Mouse (Mus musculus): Measurements from ENCODE around the gene Plet1. TPM values are rescaled to one million over a fixed set of nuclear protein-coding genes. Genes with fewer than 3 reads are reported as not detected.

Plet1 gene
- polyA plus RNA-seq, 1 experiment from 2014 or later = 15.6 TPM

DNA sequence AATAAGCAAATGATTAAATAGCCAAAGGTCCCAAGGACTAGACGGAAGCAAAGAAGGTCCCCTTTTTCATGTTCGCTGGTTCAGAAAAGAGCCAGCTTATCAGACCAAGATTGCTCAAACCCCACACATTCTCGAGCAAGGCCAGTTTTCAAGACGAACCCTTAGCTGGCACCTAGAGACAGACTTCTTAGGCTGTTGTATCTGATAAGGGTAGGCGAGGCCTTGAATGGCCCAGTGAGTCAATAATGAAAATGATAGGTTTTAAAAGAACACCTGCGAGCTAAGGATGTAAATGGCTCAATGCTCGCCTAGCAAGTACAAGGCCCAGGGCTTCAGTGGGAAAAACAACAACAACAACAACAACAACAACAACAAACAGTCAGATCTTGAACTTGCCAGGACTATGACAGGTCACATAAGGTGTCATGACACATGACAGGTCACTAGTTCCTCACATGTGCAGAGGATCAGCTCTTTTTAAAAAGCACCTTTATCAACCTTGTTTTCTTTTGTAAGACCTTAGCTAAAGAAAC, 42.3 kb downstream of the Plet1 start:
- Histone ChIP-seq H3K4me1 (no peaks in the 10 kb centered on the region), H3K27me3 (no peaks in the 10 kb centered on the region), H3K4me2 (replicated peaks) (no peak overlapping the region), H3K9ac (no peak overlapping the region), H3K36me3 (no peaks in the 10 kb centered on the region), H3K9me3 (replicated peaks) (no peaks in the 10 kb centered on the region), H3K27ac (replicated peaks) (no peak overlapping the region), H3K4me3 (replicated peaks) (no peak overlapping the region)
- no peak for ATAC-seq (ENCODE audit: insufficient number of reproducible peaks, low FRiP score, low TSS enrichment, low read depth)
- 80% methylated on average over 7 of the region's 7 CpGs for WGBS

- Histone ChIP-seq H3K27ac (replicated peaks) (no peak overlapping the region), H3K27me3 (no peaks in the 10 kb centered on the region), H3K4me2 (replicated peaks) (no peak overlapping the region), H3K4me1 (no peaks in the 10 kb centered on the region), H3K36me3 (no peaks in the 10 kb centered on the region), H3K9me3 (replicated peaks) (no peaks in the 10 kb centered on the region), H3K9ac (no peak overlapping the region), H3K4me3 (replicated peaks) (no peak overlapping the region)
- WGBS = 49% methylated on average over 4 of the region's 4 CpGs
- ATAC-seq (ENCODE audit: insufficient number of reproducible peaks, low FRiP score, low TSS enrichment, low read depth) = no peak
Measured at GRCm38 (mm10) chr9:50537295-50537694, 43.0 kb downstream of the Plet1 start.

GRCm38 (mm10) chr9:50540170-50540569, 45.8 kb downstream of the Plet1 start:
- H3K9ac ChIP-seq = no peak overlapping the region
- H3K4me1 ChIP-seq = no peaks in the 10 kb centered on the region
- H3K36me3 ChIP-seq = no peaks in the 10 kb centered on the region
- H3K9me3 ChIP-seq (replicated peaks) = no peaks in the 10 kb centered on the region
- 66% methylated on average over 7 of the region's 7 CpGs for WGBS
- H3K4me3 ChIP-seq (replicated peaks) = no peak overlapping the region
- H3K27ac ChIP-seq (replicated peaks) = no peak overlapping the region
- H3K4me2 ChIP-seq (replicated peaks) = no peak overlapping the region
- no peak for ATAC-seq (ENCODE audit: insufficient number of reproducible peaks, low FRiP score, low TSS enrichment, low read depth)
- H3K27me3 ChIP-seq = no peaks in the 10 kb centered on the region

DNA sequence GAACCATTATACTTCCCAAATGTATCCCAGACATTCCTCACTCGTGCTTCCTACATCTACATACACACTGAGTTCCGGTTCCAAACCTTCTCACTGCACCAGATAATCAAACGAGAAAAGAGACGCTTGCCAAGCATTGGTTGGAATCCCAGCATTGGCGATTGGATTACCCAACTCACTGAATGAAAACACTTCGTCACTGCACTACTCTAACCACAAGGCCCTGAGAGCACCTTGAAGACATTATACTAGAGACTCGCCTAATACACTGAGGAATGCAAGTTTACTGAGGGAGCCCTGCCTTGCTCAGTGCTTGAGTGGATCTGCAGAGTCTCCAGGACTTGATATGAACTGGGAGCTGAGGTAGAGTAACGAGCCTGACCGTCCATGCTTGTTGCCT, 48.1 kb downstream of the Plet1 start:
- Histone ChIP-seq H3K27ac (replicated peaks) (no peak overlapping the region), H3K4me2 (replicated peaks) (no peak overlapping the region), H3K9ac (no peak overlapping the region), H3K4me1 (no peaks in the 10 kb centered on the region), H3K9me3 (replicated peaks) (no peaks in the 10 kb centered on the region), H3K4me3 (replicated peaks) (no peak overlapping the region), H3K27me3 (no peaks in the 10 kb centered on the region), H3K36me3 (no peaks in the 10 kb centered on the region)
- no peak for ATAC-seq (ENCODE audit: insufficient number of reproducible peaks, low FRiP score, low TSS enrichment, low read depth)
- WGBS = 51% methylated on average over 9 of the region's 9 CpGs

DNA sequence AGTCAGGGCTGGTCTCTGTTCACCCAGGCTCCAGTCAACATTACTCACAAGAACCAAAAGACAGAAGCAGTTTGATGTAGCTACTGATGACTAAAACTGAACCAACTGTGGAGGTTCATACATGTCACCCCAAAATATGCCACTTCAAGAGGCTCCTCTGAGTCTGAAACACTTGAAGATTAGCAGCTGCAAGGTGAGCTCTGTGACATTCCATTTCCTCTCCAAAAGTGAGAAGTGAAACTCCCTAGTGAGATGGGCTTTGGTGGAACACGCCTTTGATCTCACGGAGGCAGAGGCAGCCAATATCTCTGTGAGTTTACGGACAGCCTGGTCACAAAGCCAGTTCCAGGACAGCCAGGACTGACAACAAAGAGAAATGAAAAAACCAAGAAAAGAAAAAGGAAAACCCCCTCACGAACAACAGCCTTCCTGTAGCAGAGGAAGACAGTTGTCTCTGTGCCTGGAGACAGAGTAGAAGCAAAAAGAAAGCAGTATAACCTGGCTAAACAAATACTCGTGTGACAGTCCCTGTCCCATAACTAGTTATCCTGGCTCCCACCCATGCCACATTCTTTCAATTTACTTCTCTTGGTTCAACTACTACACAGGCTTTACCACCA, 53.6 kb downstream of the Plet1 start:
- Histone ChIP-seq H3K4me1 (no peaks in the 10 kb centered on the region), H3K36me3 (no peaks in the 10 kb centered on the region), H3K9ac (no peak overlapping the region), H3K27me3 (no peaks in the 10 kb centered on the region), H3K4me3 (replicated peaks) (no peak overlapping the region), H3K4me2 (replicated peaks) (no peak overlapping the region), H3K9me3 (replicated peaks) (no peaks in the 10 kb centered on the region), H3K27ac (replicated peaks) (no peak overlapping the region)
- 37% methylated on average over 5 of the region's 5 CpGs for WGBS
- no peak for ATAC-seq (ENCODE audit: insufficient number of reproducible peaks, low FRiP score, low TSS enrichment, low read depth)

DNA sequence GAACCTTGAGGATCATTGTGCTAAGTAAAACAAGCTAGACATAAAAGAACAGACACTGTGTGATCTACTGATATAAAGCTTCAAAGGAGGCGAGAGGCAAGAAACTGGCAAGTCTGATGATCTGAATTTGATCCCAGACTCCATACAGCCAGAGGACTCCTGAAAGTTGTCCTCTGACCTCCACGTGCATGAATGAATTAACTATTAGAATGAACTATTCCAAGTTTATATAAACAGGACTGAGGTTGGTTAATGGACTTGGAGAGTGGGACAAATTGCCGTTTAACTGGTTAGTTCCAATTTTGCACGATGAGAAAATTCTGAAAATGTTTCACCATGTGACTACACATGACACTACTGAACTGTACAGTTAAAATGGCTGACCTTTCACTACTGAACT, 54.6 kb downstream of the Plet1 start:
- WGBS = 76% methylated on average over 4 of the region's 4 CpGs
- no peak overlapping the region for H3K27ac ChIP-seq (replicated peaks)
- no peaks in the 10 kb centered on the region for H3K4me1 ChIP-seq
- H3K4me2 ChIP-seq (replicated peaks) = no peak overlapping the region
- H3K4me3 ChIP-seq (replicated peaks) = no peak overlapping the region
- H3K36me3 ChIP-seq = no peaks in the 10 kb centered on the region
- no peaks in the 10 kb centered on the region for H3K9me3 ChIP-seq (replicated peaks)
- no peak overlapping the region for H3K9ac ChIP-seq
- no peak for ATAC-seq (ENCODE audit: insufficient number of reproducible peaks, low FRiP score, low TSS enrichment, low read depth)
- no peaks in the 10 kb centered on the region for H3K27me3 ChIP-seq

GRCm38 (mm10) chr9:50552206-50552605, 57.9 kb downstream of the Plet1 start:
- no peak for ATAC-seq (ENCODE audit: insufficient number of reproducible peaks, low FRiP score, low TSS enrichment, low read depth)
- H3K4me3 ChIP-seq (replicated peaks) = no peak overlapping the region
- no peaks in the 10 kb centered on the region for H3K27me3 ChIP-seq

GRCm38 (mm10) chr9:50553547-50553946, 59.2 kb downstream of the Plet1 start:
- H3K4me3 ChIP-seq (replicated peaks) = no peak overlapping the region
- 71% methylated on average over 2 of the region's 2 CpGs for WGBS
- H3K27me3 ChIP-seq = no peaks in the 10 kb centered on the region
- no peak overlapping the region for H3K4me2 ChIP-seq (replicated peaks)
- peaks cover 8% of the 10 kb centered on the region; the same call in 1 of the 2 replicates for H3K4me1 ChIP-seq
- H3K9ac ChIP-seq = no peak overlapping the region
- ATAC-seq (ENCODE audit: insufficient number of reproducible peaks, low FRiP score, low TSS enrichment, low read depth) = no peak
- H3K27ac ChIP-seq (replicated peaks) = no peak overlapping the region
- H3K9me3 ChIP-seq (replicated peaks) = no peaks in the 10 kb centered on the region
- no peaks in the 10 kb centered on the region for H3K36me3 ChIP-seq

More at GRCm38 (mm10) chr9:50552206-50552605, 57.9 kb downstream of the Plet1 start:
- Histone ChIP-seq H3K9ac (no peak overlapping the region), H3K4me2 (replicated peaks) (no peak overlapping the region), H3K27ac (replicated peaks) (no peak overlapping the region), H3K4me1 (peaks cover 8% of the 10 kb centered on the region; the same call in 1 of the 2 replicates), H3K9me3 (replicated peaks) (no peaks in the 10 kb centered on the region), H3K36me3 (no peaks in the 10 kb centered on the region)
- WGBS = 51% methylated on average over 5 of the region's 5 CpGs

GRCm38 (mm10) chr9:50554241-50555093, 60.1 kb downstream of the Plet1 start, which contains the start of gene Il18:
TSS of gene Il18 (plus strand) at chr9:50554827.
- Histone ChIP-seq H3K27me3 (no peaks in the 10 kb centered on the region), H3K4me3 (replicated peaks) (peak within 1 kb of the TSS; percentile 14), H3K4me1 (peaks cover 8% of the 10 kb centered on the region; the same call in 1 of the 2 replicates), H3K36me3 (no peaks in the 10 kb centered on the region), H3K27ac (replicated peaks) (peak within 1 kb of the TSS; percentile 51; the same call in 1 of the 2 replicates), H3K4me2 (replicated peaks) (peak within 1 kb of the TSS; percentile 42), H3K9me3 (replicated peaks) (no peaks in the 10 kb centered on the region), H3K9ac (peak within 1 kb of the TSS; percentile 19; the same call in 1 of the 2 replicates)
- 26% methylated on average over 12 of the region's 12 CpGs for WGBS
- ATAC-seq (ENCODE audit: insufficient number of reproducible peaks, low FRiP score, low TSS enrichment, low read depth) = peak; percentile 39; the same call in 1 of the 2 replicates

DNA sequence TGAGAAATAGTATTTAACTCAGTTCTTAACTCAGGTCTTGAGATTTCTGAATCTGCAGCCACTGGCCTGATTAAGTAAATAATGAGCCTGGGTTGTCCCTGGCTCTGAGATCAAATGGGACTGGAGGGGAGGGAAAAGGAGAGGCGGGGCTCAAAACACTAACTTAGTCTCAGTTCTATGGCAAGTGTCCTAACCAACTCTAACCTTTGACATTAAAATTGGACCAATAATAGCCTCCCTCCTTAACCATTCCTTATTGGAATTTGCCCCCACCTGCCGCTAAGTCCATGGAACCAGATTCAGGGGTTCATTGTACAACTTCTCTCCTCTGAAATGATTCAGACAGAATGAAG, 60.7 kb downstream of the Plet1 start, which contains the start of gene Bco2:
TSS of gene Bco2 (minus strand) at position 88 of the 353 bp plus-strand sequence.
- Histone ChIP-seq H3K4me1 (peaks cover 8% of the 10 kb centered on the region; the same call in 1 of the 2 replicates), H3K27me3 (no peaks in the 10 kb centered on the region), H3K9ac (peak within 1 kb of the TSS; percentile 19; the same call in 1 of the 2 replicates), H3K36me3 (no peaks in the 10 kb centered on the region), H3K4me3 (replicated peaks) (peak within 1 kb of the TSS; percentile 14), H3K4me2 (replicated peaks) (peak within 1 kb of the TSS; percentile 42), H3K9me3 (replicated peaks) (no peaks in the 10 kb centered on the region), H3K27ac (replicated peaks) (peak within 1 kb of the TSS; percentile 51; the same call in 1 of the 2 replicates)
- no peak for ATAC-seq (ENCODE audit: insufficient number of reproducible peaks, low FRiP score, low TSS enrichment, low read depth)
- 18% methylated on average over 2 of the region's 2 CpGs for WGBS

All from embryonic facial prominence, embryonic 15.5 days (tissue).